Mouse (Mus musculus): ENCODE results near the gene Myo5a. TPM values are rescaled to one million over a fixed set of nuclear protein-coding genes. Genes with fewer than 3 reads are reported as not detected.

The Myo5a gene
- polyA plus RNA-seq, 1 experiment from 2014 or later: 13.1 TPM

GRCm38 (mm10) chr9:75264008-75264718 lies 193.3 kb downstream of the Myo5a start:
- H3K27me3 ChIP-seq (replicated peaks; ENCODE audit: control insufficient read depth, insufficient read depth, low read length): no peaks in the 10 kb centered on the region
- no peak overlapping the region for H3K4me2 ChIP-seq (ENCODE audit: low read length)
- no peak overlapping the region for H3K4me3 ChIP-seq (ENCODE audit: low read depth, low read length)
- no peak for DNase-seq (ENCODE audit: low spot score)
- H3K9me3 ChIP-seq (ENCODE audit: control insufficient read depth, low read length): no peaks in the 10 kb centered on the region
- 34% methylated on average over 3 of the region's 3 CpGs for WGBS
- peak; percentile 85 for ATAC-seq (replicated peaks; ENCODE audit: low FRiP score, low TSS enrichment, low read depth)
- no peak overlapping the region for H3K9ac ChIP-seq (ENCODE audit: low read length)
- 0 out of 2 replicates have a peak, but pooled peaks cover 5% of the 10 kb centered on the region for H3K4me1 ChIP-seq (replicated peaks; ENCODE audit: control insufficient read depth, insufficient read depth, low read length)
- H3K27ac ChIP-seq (ENCODE audit: low read depth): no peak overlapping the region
- H3K36me3 ChIP-seq (ENCODE audit: control insufficient read depth, insufficient read depth, low read length): no peaks in the 10 kb centered on the region

- H3K27me3 ChIP-seq (replicated peaks; ENCODE audit: control insufficient read depth, insufficient read depth, low read length): no peaks in the 10 kb centered on the region
- 76% methylated on average over 6 of the region's 6 CpGs for WGBS
- no peak overlapping the region for H3K4me3 ChIP-seq (ENCODE audit: low read depth, low read length)
- H3K4me1 ChIP-seq (replicated peaks; ENCODE audit: control insufficient read depth, insufficient read depth, low read length): no peaks in the 10 kb centered on the region
- H3K4me2 ChIP-seq (ENCODE audit: low read length): no peak overlapping the region
- no peak overlapping the region for H3K27ac ChIP-seq (ENCODE audit: low read depth)
- no peak overlapping the region for H3K9ac ChIP-seq (ENCODE audit: low read length)
- no peaks in the 10 kb centered on the region for H3K36me3 ChIP-seq (ENCODE audit: control insufficient read depth, insufficient read depth, low read length)
- H3K9me3 ChIP-seq (ENCODE audit: control insufficient read depth, low read length): no peaks in the 10 kb centered on the region
- ATAC-seq (replicated peaks; ENCODE audit: low FRiP score, low TSS enrichment, low read depth) (no peak), DNase-seq (ENCODE audit: low spot score) (no peak)
Measured at GRCm38 (mm10) chr9:75267147-75267546, 196.3 kb downstream of the Myo5a start.

GRCm38 (mm10) chr9:75270382-75270781 lies 199.6 kb downstream of the Myo5a start:
- H3K4me2 ChIP-seq (ENCODE audit: low read length): no peak overlapping the region
- no peaks in the 10 kb centered on the region for H3K9me3 ChIP-seq (ENCODE audit: control insufficient read depth, low read length)
- no peak overlapping the region for H3K9ac ChIP-seq (ENCODE audit: low read length)
- H3K27me3 ChIP-seq (replicated peaks; ENCODE audit: control insufficient read depth, insufficient read depth, low read length): no peaks in the 10 kb centered on the region
- H3K36me3 ChIP-seq (ENCODE audit: control insufficient read depth, insufficient read depth, low read length): no peaks in the 10 kb centered on the region
- 66% methylated on average over 6 of the region's 6 CpGs for WGBS
- no peak overlapping the region for H3K4me3 ChIP-seq (ENCODE audit: low read depth, low read length)
- ATAC-seq (replicated peaks; ENCODE audit: low FRiP score, low TSS enrichment, low read depth): no peak
- no peak for DNase-seq (ENCODE audit: low spot score)
- H3K27ac ChIP-seq (ENCODE audit: low read depth): no peak overlapping the region
- no peaks in the 10 kb centered on the region for H3K4me1 ChIP-seq (replicated peaks; ENCODE audit: control insufficient read depth, insufficient read depth, low read length)

GRCm38 (mm10) chr9:75271539-75271938 lies 200.7 kb downstream of the Myo5a start:
- DNase-seq (ENCODE audit: low spot score): no peak
- Histone ChIP-seq H3K4me1 (replicated peaks; ENCODE audit: control insufficient read depth, insufficient read depth, low read length) (no peaks in the 10 kb centered on the region), H3K4me3 (ENCODE audit: low read depth, low read length) (no peak overlapping the region)

More at GRCm38 (mm10) chr9:75271539-75271938, 200.7 kb downstream of the Myo5a start:
- H3K27me3 ChIP-seq (replicated peaks; ENCODE audit: control insufficient read depth, insufficient read depth, low read length): no peaks in the 10 kb centered on the region
- no peaks in the 10 kb centered on the region for H3K9me3 ChIP-seq (ENCODE audit: control insufficient read depth, low read length)
- no peak for ATAC-seq (replicated peaks; ENCODE audit: low FRiP score, low TSS enrichment, low read depth)
- H3K27ac ChIP-seq (ENCODE audit: low read depth): no peak overlapping the region
- no peak overlapping the region for H3K4me2 ChIP-seq (ENCODE audit: low read length)
- H3K9ac ChIP-seq (ENCODE audit: low read length): no peak overlapping the region
- 96% methylated on average over 8 of the region's 8 CpGs for WGBS
- no peaks in the 10 kb centered on the region for H3K36me3 ChIP-seq (ENCODE audit: control insufficient read depth, insufficient read depth, low read length)

Other genes starting within 250 kb of the Myo5a start
- 0.47 and 2.0 TPM in 2 replicates for gene Onecut1, start 209.1 kb upstream of the Myo5a start, polyA plus RNA-seq (2014; fragmentation: Nextera tagmentation; extraction: Ambion mirVana)
- gene Fam214a, start 118.1 kb upstream of the Myo5a start, polyA plus RNA-seq (2014; fragmentation: Nextera tagmentation; extraction: Ambion mirVana): 8.9 and 11.1 TPM in 2 replicates
- 306 and 313 TPM in 2 replicates for gene Arpp19, start 33.4 kb upstream of the Myo5a start, polyA plus RNA-seq (2014; fragmentation: Nextera tagmentation; extraction: Ambion mirVana)
- 5.2 and 6.5 TPM in 2 replicates for gene Myo5c, start 161.0 kb downstream of the Myo5a start, polyA plus RNA-seq (2014; fragmentation: Nextera tagmentation; extraction: Ambion mirVana)
- 25.5 and 26.8 TPM in 2 replicates for gene Gnb5, start 235.3 kb downstream of the Myo5a start, polyA plus RNA-seq (2014; fragmentation: Nextera tagmentation; extraction: Ambion mirVana)